Mouse (Mus musculus): ENCODE results near the gene R3hdm1.
"Not testable (repeated sequence)": the region's sequence is repeated elsewhere in the genome, so short reads cannot be mapped to it uniquely, and the experiment has no call there.

- not testable (repeated sequence) for TF ChIP-seq CTCF (conservative IDR thresholded peaks at IDR 0.05; ENCODE audit: low read length); POU5F1 (IDR thresholded peaks at IDR 0.05; ENCODE audit: borderline replicate concordance, low read length)
These were observed 33.1 kb downstream of the R3hdm1 start for GRCm38 (mm10) chr1:128136222-128136621.
